Mouse (Mus musculus): ENCODE measurements at regions not wholly inside any gene's neighbourhood (a gene's known extent, or its start where the extent isn't known, plus 50 kb on each side); places are given as distances from the start of the nearest gene placed in this dataset.

DNA sequence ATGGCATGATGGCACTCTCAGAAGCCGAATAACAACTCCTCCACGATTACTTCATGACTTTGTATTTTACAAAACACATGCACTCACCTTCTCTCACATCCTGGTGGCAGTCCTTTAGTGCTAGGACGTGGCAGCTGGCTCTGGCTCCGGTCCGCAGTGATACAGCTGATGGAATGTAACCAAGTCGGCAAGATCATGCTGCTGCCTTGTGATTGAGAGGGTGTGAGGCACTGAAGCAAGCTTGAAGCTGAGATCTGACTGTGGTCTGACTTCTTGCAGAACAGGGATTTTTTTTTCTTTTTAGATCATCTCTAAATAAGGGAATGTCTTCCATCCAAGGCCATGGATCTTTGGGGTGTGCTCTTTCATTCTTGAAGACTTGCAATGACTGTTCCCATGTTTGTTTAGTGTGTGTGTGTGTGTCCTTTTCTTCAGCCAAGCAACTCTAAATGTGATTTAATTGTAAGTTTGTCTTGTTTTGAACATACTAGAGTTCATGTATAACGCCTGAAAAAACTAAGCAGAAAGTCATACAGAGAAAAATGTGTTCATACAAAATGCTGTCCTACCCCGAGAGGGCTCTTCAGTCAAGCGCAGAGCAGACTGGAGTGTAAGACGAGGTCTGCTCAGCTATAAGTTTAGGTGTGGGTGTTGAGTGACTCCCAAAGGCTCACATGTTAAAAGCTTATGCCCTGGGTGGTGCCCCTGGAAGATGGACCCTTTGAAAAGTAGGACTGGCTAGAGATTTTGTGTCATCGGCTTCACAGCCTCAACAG, 116.1 kb upstream of the Ankrd55 start:
- DNase-seq (ENCODE audit: low read depth): no peak

GRCm38 (mm10) chr13:112173973-112174372, 114.3 kb upstream of the Ankrd55 start:
- no peak for DNase-seq (ENCODE audit: low read depth)

- DNase-seq (ENCODE audit: low read depth): no peak
These were observed 110.2 kb upstream of the Ankrd55 start for GRCm38 (mm10) chr13:112178031-112178430.

DNA sequence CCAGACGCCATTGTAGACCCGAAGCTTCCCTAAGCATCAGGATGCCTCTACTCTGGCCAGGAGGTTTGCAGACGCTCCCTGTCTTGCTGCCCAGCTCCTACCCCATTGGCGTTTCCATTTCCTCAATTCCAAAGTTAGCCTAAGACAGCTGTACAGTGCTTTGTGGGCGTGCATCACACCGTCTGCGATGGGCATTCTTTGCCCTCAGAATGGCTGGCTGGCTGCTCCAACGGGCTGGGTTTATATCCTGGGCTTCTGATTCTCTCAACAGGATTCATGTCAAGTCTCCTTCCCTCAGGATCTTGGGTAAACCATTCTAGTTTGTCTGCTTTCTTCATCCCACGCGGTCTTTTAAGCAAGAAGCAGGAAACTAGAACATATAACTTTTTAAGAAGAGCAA, 104.3 kb upstream of the Ankrd55 start:
- DNase-seq (ENCODE audit: low read depth): no peak

GRCm38 (mm10) chr13:112185116-112185515, 103.1 kb upstream of the Ankrd55 start:
- DNase-seq (ENCODE audit: low read depth): no peak

GRCm38 (mm10) chr13:112187226-112187625, 101.0 kb upstream of the Ankrd55 start:
- no peak for DNase-seq (ENCODE audit: low read depth)

DNA sequence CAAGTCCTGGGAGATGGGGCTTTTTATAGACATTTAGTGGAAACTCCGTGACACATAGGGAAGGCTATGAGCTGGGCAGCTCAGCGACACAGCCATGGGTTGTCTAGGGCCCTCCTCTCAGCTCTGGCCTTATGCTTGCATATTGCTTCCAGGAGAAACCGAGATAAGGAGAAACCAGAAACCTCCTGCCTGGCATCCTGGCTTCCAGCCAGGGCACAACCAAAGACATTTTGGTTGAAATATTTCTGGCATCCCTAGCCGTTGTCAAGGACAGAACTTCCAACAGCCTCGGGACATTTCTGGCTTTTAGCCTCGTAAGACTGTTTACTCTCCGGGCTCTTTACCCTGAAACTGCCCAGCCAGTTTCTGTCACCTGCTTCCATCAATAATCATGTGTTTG, 99.9 kb upstream of the Ankrd55 start:
- DNase-seq (ENCODE audit: low read depth): no peak

DNA sequence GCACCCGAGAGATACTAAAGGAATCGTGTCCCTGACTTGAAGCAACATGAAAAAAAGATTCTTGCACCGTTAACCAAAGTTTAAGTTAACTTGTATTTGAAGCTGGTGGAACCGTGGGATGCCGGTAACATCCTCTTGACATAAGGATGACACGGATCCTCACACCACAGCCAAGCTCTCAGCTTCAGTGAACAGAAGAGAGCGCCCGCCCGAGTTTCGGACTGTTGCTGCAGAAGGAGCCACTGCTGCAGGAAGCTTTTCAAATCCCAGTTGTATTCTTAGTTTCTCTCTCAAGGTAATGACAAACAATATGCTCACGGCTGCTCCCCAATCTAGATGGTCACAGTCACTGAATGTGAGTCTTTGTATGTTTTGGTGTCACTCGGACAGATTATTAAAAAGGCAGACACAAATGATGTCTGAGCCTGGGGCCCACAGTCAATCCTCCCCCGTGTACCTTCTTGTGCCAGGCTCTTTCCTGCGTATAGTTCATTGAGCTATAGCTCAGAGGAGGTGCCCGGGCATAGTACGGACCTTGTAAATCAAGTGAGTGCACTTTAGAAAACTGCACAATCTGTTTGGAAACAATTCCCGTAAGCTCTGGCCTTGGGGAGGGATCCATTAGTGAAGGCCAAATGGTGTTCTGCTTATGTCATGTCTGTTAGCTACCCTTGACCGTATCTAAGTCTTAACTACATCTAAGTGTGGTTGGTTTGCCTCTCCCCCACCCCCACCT, 99.3 kb upstream of the Ankrd55 start:
- DNase-seq (ENCODE audit: low read depth): no peak

DNA sequence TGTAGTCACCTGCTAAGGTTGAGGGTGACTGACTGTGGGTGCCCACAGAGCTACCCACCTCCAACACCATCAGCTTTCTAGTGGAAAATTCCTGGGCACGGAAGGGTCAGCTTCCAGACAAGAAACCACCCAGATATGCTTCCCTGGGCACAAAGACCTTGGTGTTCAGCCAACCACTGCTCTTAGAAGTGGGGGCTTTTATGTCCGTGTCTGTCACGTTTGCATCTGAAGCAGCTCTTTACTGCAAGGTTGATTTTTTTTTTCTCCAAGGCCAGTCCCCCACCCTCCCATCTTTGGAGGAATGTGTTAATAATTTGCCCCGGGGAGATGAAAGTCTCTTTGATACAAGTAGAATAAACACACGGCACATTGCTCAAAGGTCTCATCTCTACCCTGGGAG, 98.6 kb upstream of the Ankrd55 start:
- no peak for DNase-seq (ENCODE audit: low read depth)

- DNase-seq (ENCODE audit: low read depth): no peak
These were observed 95.9 kb upstream of the Ankrd55 start for GRCm38 (mm10) chr13:112192192-112192905.

- no peak for DNase-seq (ENCODE audit: low read depth)
These were observed 94.6 kb upstream of the Ankrd55 start for GRCm38 (mm10) chr13:112193676-112194075.

DNA sequence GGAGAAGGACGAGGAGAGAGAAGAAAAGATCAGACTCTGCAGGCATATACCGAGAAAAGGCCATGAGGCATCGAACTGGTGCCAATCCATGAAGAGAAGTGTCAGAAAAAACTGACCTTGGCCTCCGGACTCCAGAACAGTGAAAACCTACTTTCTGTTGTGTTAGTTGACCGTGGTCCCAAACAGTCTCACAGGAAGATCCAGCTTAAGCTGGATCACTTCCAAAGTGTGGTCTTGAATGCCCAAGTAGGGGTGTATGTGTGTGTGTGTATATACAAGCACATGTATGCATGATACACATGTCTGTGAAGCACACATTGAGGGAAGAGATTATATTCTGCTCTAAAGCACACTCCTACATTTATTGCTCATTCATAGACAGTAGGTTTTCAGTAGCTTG, 93.3 kb upstream of the Ankrd55 start:
- DNase-seq (ENCODE audit: low read depth): no peak

DNA sequence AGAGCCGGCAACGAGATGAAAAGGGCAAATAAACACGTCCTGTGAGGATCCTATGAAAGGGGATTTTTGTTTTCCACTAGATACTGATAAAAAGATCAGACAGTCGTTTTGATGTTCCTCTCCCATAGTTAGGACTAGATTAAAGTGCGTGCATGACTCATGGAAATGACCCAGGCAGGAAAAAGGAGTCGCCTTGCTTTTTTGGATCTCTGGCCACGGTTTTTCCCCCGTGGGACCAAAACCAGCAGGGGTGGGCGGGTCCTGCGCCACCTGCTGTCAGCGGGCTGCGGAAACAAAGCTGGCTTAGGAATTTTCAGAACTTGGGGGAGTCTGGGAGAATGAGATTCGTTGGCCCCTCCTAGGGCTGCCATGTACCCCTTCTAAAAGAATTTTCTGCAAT, 91.5 kb upstream of the Ankrd55 start:
- peak; percentile 29 for DNase-seq (ENCODE audit: low read depth)

- DNase-seq (ENCODE audit: low read depth): no peak
These were observed 84.5 kb upstream of the Ankrd55 start for GRCm38 (mm10) chr13:112203721-112204120.

DNA sequence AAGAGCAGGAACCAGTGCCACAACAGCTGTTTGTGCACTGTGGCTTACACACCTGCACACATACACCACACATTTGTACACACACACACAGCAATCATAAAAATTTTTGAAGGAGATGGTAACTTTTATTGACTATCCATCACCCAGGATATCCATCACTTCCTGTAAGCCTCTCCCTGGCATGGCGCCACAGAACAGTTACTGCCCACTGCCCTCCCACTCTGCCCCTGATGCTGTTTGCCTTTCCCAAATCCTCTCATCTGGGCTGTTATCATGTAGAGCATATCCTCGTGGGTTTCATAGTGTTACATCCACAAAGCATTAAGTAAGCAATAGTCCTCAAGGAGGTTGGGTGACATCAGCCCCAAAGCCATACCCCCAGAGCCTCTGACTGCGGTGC, 84.0 kb upstream of the Ankrd55 start:
- DNase-seq (ENCODE audit: low read depth): no peak

DNA sequence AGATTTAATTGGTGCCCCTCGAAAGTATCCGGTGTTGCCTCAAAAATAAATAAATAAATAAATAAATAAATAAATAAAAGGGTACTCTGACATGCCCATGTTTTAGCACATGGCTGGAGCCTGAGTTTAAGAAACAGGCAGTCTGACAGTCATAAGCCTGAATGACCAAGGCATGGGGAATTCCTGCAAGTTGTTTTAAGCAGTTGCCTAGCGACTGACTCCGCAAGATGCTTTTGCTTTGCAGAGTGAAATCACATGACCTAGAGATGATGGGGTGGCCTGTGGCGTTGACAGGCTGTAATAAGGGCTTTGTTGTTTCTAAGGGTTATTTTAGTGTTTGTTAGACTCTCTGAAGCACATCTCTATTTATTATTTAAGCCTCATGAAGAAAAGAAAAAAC, 83.4 kb upstream of the Ankrd55 start:
- DNase-seq (ENCODE audit: low read depth): peak; percentile 14

GRCm38 (mm10) chr13:112207617-112208235, 80.5 kb upstream of the Ankrd55 start:
- DNase-seq (ENCODE audit: low read depth): no peak

DNA sequence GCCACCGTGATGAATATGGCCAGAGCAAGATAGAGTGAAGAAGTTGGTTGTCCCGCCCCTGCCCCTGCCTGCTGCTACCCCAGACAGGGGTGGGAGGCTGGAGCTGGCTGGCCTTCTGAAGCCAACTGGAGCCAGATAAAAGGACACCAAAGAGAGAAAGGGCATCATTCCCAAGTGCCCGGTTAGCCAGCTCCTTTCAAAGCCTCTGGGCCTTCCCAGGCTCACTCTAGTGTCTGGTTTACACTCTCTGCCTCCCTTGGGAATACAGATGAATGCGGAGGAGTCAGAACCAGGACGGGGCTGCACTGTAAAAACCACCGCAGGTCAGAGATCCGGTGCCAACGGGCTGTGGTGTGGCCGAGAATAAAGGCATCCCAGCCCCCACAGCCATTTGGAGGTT, 76.4 kb upstream of the Ankrd55 start:
- no peak for DNase-seq (ENCODE audit: low read depth)

DNA sequence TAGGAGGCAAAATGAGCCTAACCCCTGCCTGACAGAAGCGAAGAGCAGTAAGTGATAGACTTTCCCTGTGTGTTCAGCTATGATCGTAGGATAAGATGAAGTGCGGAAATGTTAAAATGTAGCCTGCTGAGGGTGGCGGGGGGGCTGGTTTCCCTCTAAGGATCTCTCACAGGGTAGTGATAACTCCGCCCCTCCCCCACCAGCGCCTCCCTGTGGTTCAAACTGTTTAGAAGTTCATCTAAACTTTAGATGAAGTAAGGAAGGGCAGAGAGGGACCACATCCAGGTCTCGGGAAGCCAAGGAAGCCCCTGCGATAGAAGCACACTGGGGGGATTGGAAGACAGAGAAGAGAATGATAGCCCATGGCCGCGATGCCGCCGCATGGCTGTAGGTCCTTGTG, 75.9 kb upstream of the Ankrd55 start:
- no peak for DNase-seq (ENCODE audit: low read depth)

- DNase-seq (ENCODE audit: low read depth): no peak
These were observed 74.6 kb upstream of the Ankrd55 start for GRCm38 (mm10) chr13:112213652-112214081.

GRCm38 (mm10) chr13:112216084-112216483, 72.2 kb upstream of the Ankrd55 start:
- no peak for DNase-seq (ENCODE audit: low read depth)

DNA sequence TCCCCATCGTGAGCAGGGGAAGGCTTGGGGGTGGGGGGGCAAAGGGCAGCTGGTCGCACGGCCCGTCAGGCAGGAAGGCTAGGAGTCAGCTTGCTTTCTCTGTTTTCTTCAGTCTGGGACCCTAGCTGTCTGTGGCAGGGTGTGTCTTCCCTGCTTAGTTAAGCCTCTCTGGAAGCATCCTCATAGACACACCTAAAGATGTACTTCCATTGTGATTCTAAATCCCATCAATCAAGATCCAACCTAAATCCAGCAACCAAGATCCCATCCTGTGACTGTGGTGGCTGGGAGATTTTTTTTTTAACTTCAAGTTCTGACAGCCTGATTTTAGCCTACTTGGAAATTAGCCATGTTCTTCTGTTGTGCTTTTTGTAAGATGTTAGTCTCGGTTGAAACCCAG, 69.9 kb upstream of the Ankrd55 start:
- no peak for DNase-seq (ENCODE audit: low read depth)
